Mouse (Mus musculus) CH12.LX (cell line): Measurements from ENCODE around the gene T2. TPM values are rescaled to one million over a fixed set of nuclear protein-coding genes. Genes with fewer than 3 reads are reported as not detected.

ENCODE experiments used
- DNase-seq: peaks from one replicate; pipeline ENCODE4 v3.0.0-alpha.2; 2013; ENCODE audit errors: extremely low read depth
- H3K27ac ChIP-seq: 2 replicates; pipeline ENCODE4 v1.5.1; 2012; ENCODE audit warnings: low read depth, mild to moderate bottlenecking, control low read depth, moderate library complexity; ENCODE audit not compliant: insufficient read depth
- H3K27me3 ChIP-seq: replicated peaks from 2 replicates; pipeline ENCODE3; 2012; ENCODE audit warnings: inconsistent platforms
- H3K36me3 ChIP-seq, 2 experiments: replicated peaks in 1 of 2; 2 replicates each; pipeline versions ENCODE3 to v1.6.1; 2012; ENCODE audit warnings: inconsistent platforms in 1 of 2, low read length in 1 of 2, mild to moderate bottlenecking in 1 of 2, mixed read lengths in 1 of 2, moderate library complexity in 1 of 2; ENCODE audit not compliant: control insufficient read depth in 1 of 2, insufficient read depth in 1 of 2
- H3K4me1 ChIP-seq, 2 experiments: 2 replicates each; pipeline ENCODE4 v1.6.1; 2012; ENCODE audit warnings: inconsistent platforms in 1 of 2, moderate library complexity in 1 of 2; ENCODE audit not compliant: insufficient read depth in 2 of 2, control insufficient read depth in 1 of 2
- H3K4me2 ChIP-seq: 2 replicates; pipeline ENCODE4 v1.6.1; 2012; ENCODE audit warnings: low read depth, mild to moderate bottlenecking, control low read depth; ENCODE audit not compliant: poor library complexity, insufficient read depth, severe bottlenecking
- H3K4me3 ChIP-seq, 3 experiments: fragments of 150-350 bp in 1 of 3; sonication (generic) in 1 of 3; replicated peaks in 1 of 3; 2 replicates each; pipeline versions ENCODE3 to v1.5.1; 2011 to 2012; ENCODE audit warnings: low read depth in 2 of 3, low read length in 2 of 3, mild to moderate bottlenecking in 2 of 3, moderate library complexity in 2 of 3, control low read depth in 1 of 3, improper control_type of control experiment in 1 of 3, inconsistent platforms in 1 of 3, mixed read lengths in 1 of 3; ENCODE audit not compliant: poor library complexity in 1 of 3
- H3K79me2 ChIP-seq: replicated peaks from 2 replicates; pipeline ENCODE4 v1.6.1; 2012; ENCODE audit warnings: mild to moderate bottlenecking, moderate library complexity; ENCODE audit not compliant: control insufficient read depth, poor library complexity, insufficient read depth, severe bottlenecking; ENCODE audit errors: extremely low read depth
- H3K9ac ChIP-seq: 2 replicates; pipeline ENCODE4 v1.6.1; 2012; ENCODE audit warnings: low read depth, mild to moderate bottlenecking, control low read depth, moderate library complexity; ENCODE audit not compliant: insufficient read depth
- H3K9me3 ChIP-seq: replicated peaks from 2 replicates; pipeline ENCODE3; 2012; ENCODE audit warnings: low read length, inconsistent platforms, mixed read lengths
- CTCF ChIP-seq, 2 experiments: IDR thresholded peaks in 1 of 2; conservative IDR thresholded peaks in 1 of 2; 2 replicates each; pipeline ENCODE4 v1.5.1; 2011 to 2012; ENCODE audit warnings: low read depth in 2 of 2, low read length in 2 of 2, improper control_type of control experiment in 1 of 2, inconsistent platforms in 1 of 2, mild to moderate bottlenecking in 1 of 2, moderate library complexity in 1 of 2
- E2F4 ChIP-seq: IDR thresholded peaks from 2 replicates; pipeline ENCODE4 v1.6.1; 2011; ENCODE audit warnings: low read depth, low read length, improper control_type of control experiment; ENCODE audit not compliant: insufficient replicate concordance
- ELF1 ChIP-seq: IDR thresholded peaks from 2 replicates; pipeline ENCODE4 v1.6.1; 2014; ENCODE audit warnings: low read depth, mild to moderate bottlenecking, inconsistent platforms, low read length, improper control_type of control experiment
- EP300 ChIP-seq: IDR thresholded peaks from 2 replicates; pipeline ENCODE4 v1.6.1; 2011; ENCODE audit warnings: low read length, improper control_type of control experiment
- ETS1 ChIP-seq: conservative IDR thresholded peaks from 2 replicates; pipeline ENCODE4 v1.6.1; 2012; ENCODE audit warnings: low read depth, mild to moderate bottlenecking, inconsistent platforms, low read length, improper control_type of control experiment, moderate library complexity
- HCFC1 ChIP-seq: IDR thresholded peaks from 2 replicates; pipeline ENCODE4 v1.6.1; 2012; ENCODE audit warnings: low read depth, mild to moderate bottlenecking, inconsistent platforms, low read length, improper control_type of control experiment
- IRF4 ChIP-seq: IDR thresholded peaks from 2 replicates; pipeline ENCODE4 v1.6.1; 2014; ENCODE audit warnings: low read depth, mild to moderate bottlenecking, inconsistent platforms, low read length, improper control_type of control experiment
- JUND ChIP-seq: conservative IDR thresholded peaks from 2 replicates; pipeline ENCODE4 v1.6.1; 2011; ENCODE audit warnings: low read depth, low read length, improper control_type of control experiment
- KAT2A ChIP-seq: IDR thresholded peaks from 2 replicates; pipeline ENCODE4 v1.6.1; 2012; ENCODE audit warnings: low read length, improper control_type of control experiment, inconsistent platforms; ENCODE audit not compliant: insufficient replicate concordance
- MAX ChIP-seq: IDR thresholded peaks from 2 replicates; pipeline ENCODE4 v1.6.1; 2011; ENCODE audit warnings: low read length, improper control_type of control experiment
- MEF2A ChIP-seq: IDR thresholded peaks from 2 replicates; pipeline ENCODE4 v1.6.1; 2014; ENCODE audit warnings: low read depth, mild to moderate bottlenecking, inconsistent platforms, low read length, improper control_type of control experiment, borderline replicate concordance
- MXI1 ChIP-seq: IDR thresholded peaks from 2 replicates; pipeline ENCODE4 v1.6.1; 2011; ENCODE audit warnings: mild to moderate bottlenecking, low read depth, low read length, improper control_type of control experiment
- NELFE ChIP-seq: IDR thresholded peaks from 2 replicates; pipeline ENCODE4 v1.6.1; 2011; ENCODE audit warnings: low read depth, low read length, improper control_type of control experiment
- NRF1 ChIP-seq: IDR thresholded peaks from 2 replicates; pipeline ENCODE4 v1.6.1; 2014; ENCODE audit warnings: low read depth, mild to moderate bottlenecking, inconsistent platforms, low read length, improper control_type of control experiment, moderate library complexity
- PAX5 ChIP-seq: IDR thresholded peaks from 2 replicates; pipeline ENCODE4 v1.6.1; 2012; ENCODE audit warnings: low read length, inconsistent platforms, mixed read lengths
- POLR2A ChIP-seq: IDR thresholded peaks from 2 replicates; pipeline ENCODE4 v1.6.1; 2011; ENCODE audit warnings: low read depth, mild to moderate bottlenecking, improper control_type of control experiment, low read length
- POLR2AphosphoS2 ChIP-seq: IDR thresholded peaks from 2 replicates; pipeline ENCODE4 v1.6.1; 2011; ENCODE audit warnings: low read depth, low read length, improper control_type of control experiment
- RAD21 ChIP-seq: IDR thresholded peaks from 2 replicates; pipeline ENCODE4 v1.6.1; 2011; ENCODE audit warnings: low read depth, mild to moderate bottlenecking, low read length, improper control_type of control experiment, moderate library complexity
- RCOR1 ChIP-seq: conservative IDR thresholded peaks from 2 replicates; pipeline ENCODE4 v1.6.1; 2012; ENCODE audit warnings: low read depth, mild to moderate bottlenecking, inconsistent platforms, low read length, improper control_type of control experiment
- SIN3A ChIP-seq: IDR thresholded peaks from 2 replicates; pipeline ENCODE4 v1.6.1; 2012; ENCODE audit warnings: low read length, improper control_type of control experiment, inconsistent platforms
- SMC3 ChIP-seq: IDR thresholded peaks from 2 replicates; pipeline ENCODE4 v1.6.1; 2011; ENCODE audit warnings: low read depth, low read length, improper control_type of control experiment
- TBP ChIP-seq: conservative IDR thresholded peaks from 2 replicates; pipeline ENCODE4 v1.6.1; 2011; ENCODE audit warnings: low read depth, low read length, improper control_type of control experiment
- TCF12 ChIP-seq: IDR thresholded peaks from 2 replicates; pipeline ENCODE4 v1.6.1; 2014; ENCODE audit warnings: low read depth, mild to moderate bottlenecking, inconsistent platforms, low read length, improper control_type of control experiment
- UBTF ChIP-seq: IDR thresholded peaks from 2 replicates; pipeline ENCODE4 v1.6.1; 2012; ENCODE audit warnings: low read depth, mild to moderate bottlenecking, inconsistent platforms, low read length, improper control_type of control experiment, moderate library complexity
- USF1 ChIP-seq: IDR thresholded peaks from 2 replicates; pipeline ENCODE4 v1.6.1; 2014; ENCODE audit warnings: low read depth, mild to moderate bottlenecking, inconsistent platforms, low read length, improper control_type of control experiment
- USF2 ChIP-seq: conservative IDR thresholded peaks from 2 replicates; pipeline ENCODE4 v1.6.1; 2011; ENCODE audit warnings: low read depth, low read length, improper control_type of control experiment
- ZC3H11A ChIP-seq: IDR thresholded peaks from 2 replicates; pipeline ENCODE4 v1.6.1; 2012; ENCODE audit warnings: low read depth, mild to moderate bottlenecking, inconsistent platforms, low read length, improper control_type of control experiment
- dilution Hi-C: fragments of 300-500 bp; cut with MboI; formaldehyde crosslinking; loops from 2 replicates; pipeline ENCODE4 v1.14.3; 2020; ENCODE audit warnings: low sequenced_read_pairs; ENCODE audit not compliant: extremely low pct_unique_long_range_greater_than_20kb, extremely low pct_ligation_motif_present
- in situ Hi-C: fragments of 300-500 bp; cut with MboI; formaldehyde crosslinking; loops from 3 replicates; pipeline ENCODE4 v1.14.3; 2019; ENCODE audit warnings: low sequenced_read_pairs, low pct_ligation_motif_present, low pct_unique_long_range_greater_than_20kb, mixed read lengths
- polyA plus RNA-seq: library from polyadenylated mRNA; unstranded; fragments of >175 nt; gene quantifications from 2 replicates; pipeline ENCODE4 v1.2.1, GENCODE M21; 2012; ENCODE audit warnings: low read depth; ENCODE audit not compliant: insufficient read length
- total RNA-seq, 2 experiments: library from RNA; depleted of rRNA; stranded (reverse); fragments of 300-350 nt in 1 of 2; fragments of >200 nt in 1 of 2; gene quantifications; 2 replicates each; pipeline ENCODE4 v1.2.3; 2012 to 2014

T2 gene
- total RNA-seq (2012; rRNA removed) (not detected in 2 replicates), total RNA-seq (2014; rRNA removed) (not detected in 2 replicates), polyA plus RNA-seq (not detected in 2 replicates)

- no peak for DNase-seq
- Histone ChIP-seq H3K27me3 (peaks cover 18% of the 10 kb centered on the region), H3K36me3 (no peaks in the 10 kb centered on the region), H3K9ac (no peak within 1 kb of the TSS), H3K4me1 (no peaks in the 10 kb centered on the region), H3K4me2 (no peak within 1 kb of the TSS), H3K27ac (no peak within 1 kb of the TSS), H3K9me3 (peaks cover 11% of the 10 kb centered on the region), H3K79me2 (no peaks in the 10 kb centered on the region), H3K4me3 (no peak within 1 kb of the TSS)
- in situ Hi-C loops, result no loop called here
- TF ChIP-seq USF2, result no peak
- TF ChIP-seq USF1, result no peak
- TF ChIP-seq HCFC1, result no peak
- TF ChIP-seq CTCF (conservative IDR thresholded peaks at IDR 0.05 in 1 of 2, IDR thresholded peaks at IDR 0.05 in 1 of 2; ENCODE audit: low read depth in 2 of 2, low read length in 2 of 2), result no peak
- TF ChIP-seq POLR2AphosphoS2, result no peak
- TF ChIP-seq KAT2A, result no peak
- no peak for TF ChIP-seq EP300
- dilution Hi-C loops, result no loop called here
Measured at GRCm38 (mm10) chr17:8355692-8356091, at the start of gene T2. T2 (plus strand) TSS chr17:8355992.

- peak within 1 kb of the TSS; percentile 84 for H3K9ac ChIP-seq
- dilution Hi-C loops (no loop called here), in situ Hi-C loops (loop anchor here (10.0 kb wide), 1 partner anchor 64 kb away; no protein-coding TSS in a partner anchor)
- H3K4me1 ChIP-seq, result peaks cover 9 to 31% of the 10 kb centered on the region in 2 experiments
- H3K27ac ChIP-seq, result no peak within 1 kb of the TSS
- DNase-seq, result peak; percentile 94
- TF ChIP-seq POLR2A, result peak; percentile 73
- TF ChIP-seq MEF2A, result 0 out of 2 replicates have a peak, but pooled peaks have one; percentile 27
- TF ChIP-seq RCOR1, result 0 out of 2 replicates have a peak, but pooled peaks have one; percentile 30
- TF ChIP-seq MXI1, result peak; percentile 87
- peak; percentile 81; the same call in 1 of the 2 replicates for TF ChIP-seq KAT2A
- TF ChIP-seq HCFC1, result peak; percentile 90
- peak; percentile 88 for TF ChIP-seq NRF1
- TF ChIP-seq RAD21, result no peak
- no peak for TF ChIP-seq POLR2AphosphoS2
- TF ChIP-seq E2F4, result no peak
- no peak for TF ChIP-seq PAX5
- TF ChIP-seq SIN3A, result peak; percentile 96
- TF ChIP-seq MAX, result no peak
- peak; percentile 45 for TF ChIP-seq TCF12
- no peak for TF ChIP-seq USF2
- TF ChIP-seq IRF4, result 0 out of 2 replicates have a peak, but pooled peaks have one; percentile 5
- no peak for TF ChIP-seq SMC3
- no peak for TF ChIP-seq JUND
- peak; percentile 98 for TF ChIP-seq ELF1
- no peak for TF ChIP-seq ETS1
- TF ChIP-seq NELFE, result no peak; the same call in 1 of the 2 replicates
- no peak for TF ChIP-seq TBP
- TF ChIP-seq UBTF, result no peak
- TF ChIP-seq ZC3H11A, result no peak
- H3K79me2 ChIP-seq, result peaks cover 28% of the 10 kb centered on the region
- no peaks in the 10 kb centered on the region for H3K9me3 ChIP-seq
- peak within 1 kb of the TSS; percentile 97 for H3K4me2 ChIP-seq
- peaks cover 0 to 31% of the 10 kb centered on the region in 2 experiments for H3K36me3 ChIP-seq
- H3K27me3 ChIP-seq, result no peaks in the 10 kb centered on the region
- peak within 1 kb of the TSS; percentile 76 to 99 (median 97) for H3K4me3 ChIP-seq
Measured at GRCm38 (mm10) chr17:8310838-8311614, 44.8 kb upstream of the T2 start, which contains the start of gene Sft2d1. Sft2d1 (plus strand) TSS chr17:8311102.
